Mouse (Mus musculus): ENCODE data around the gene Mepe. TPM values are rescaled to one million over a fixed set of nuclear protein-coding genes. Genes with fewer than 3 reads are reported as not detected.

Mepe gene
- total RNA-seq (2022): not detected

GRCm38 (mm10) chr5:104325029-104325428 is at the start of gene Mepe:
TSS of gene Mepe (plus strand) at chr5:104325329.
- DNase-seq (ENCODE audit: low spot score in 2 of 2): no peak

- no peak for DNase-seq (ENCODE audit: low spot score in 2 of 2)
Measured at GRCm38 (mm10) chr5:104294201-104294600, 30.9 kb upstream of the Mepe start.

GRCm38 (mm10) chr5:104298994-104299393 is 26.1 kb upstream of the Mepe start, which contains the start of gene Ibsp:
TSS of gene Ibsp (plus strand) at chr5:104299171.
- DNase-seq (ENCODE audit: low spot score in 2 of 2): no peak

DNA sequence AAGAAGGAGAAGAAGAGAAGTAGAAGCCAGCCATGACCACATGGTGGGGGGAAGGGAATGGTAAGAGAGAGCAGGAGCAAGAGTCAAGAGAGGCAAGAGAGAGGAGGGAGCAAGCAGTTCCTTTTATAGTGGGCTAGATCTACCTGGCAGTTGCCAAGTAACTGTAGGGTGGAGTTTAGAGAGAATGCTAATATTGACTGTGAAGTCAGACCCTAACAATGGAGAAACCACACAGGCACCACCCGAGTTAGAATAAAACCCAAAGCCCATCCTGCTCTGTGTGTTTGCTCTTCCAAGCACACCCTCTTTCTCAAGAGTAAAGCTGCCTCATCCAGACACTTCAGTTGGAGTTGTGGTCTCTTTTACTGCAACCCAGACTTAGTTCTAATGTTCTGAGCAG is 11.1 kb upstream of the Mepe start:
- no peak for DNase-seq (ENCODE audit: low spot score in 2 of 2)

DNA sequence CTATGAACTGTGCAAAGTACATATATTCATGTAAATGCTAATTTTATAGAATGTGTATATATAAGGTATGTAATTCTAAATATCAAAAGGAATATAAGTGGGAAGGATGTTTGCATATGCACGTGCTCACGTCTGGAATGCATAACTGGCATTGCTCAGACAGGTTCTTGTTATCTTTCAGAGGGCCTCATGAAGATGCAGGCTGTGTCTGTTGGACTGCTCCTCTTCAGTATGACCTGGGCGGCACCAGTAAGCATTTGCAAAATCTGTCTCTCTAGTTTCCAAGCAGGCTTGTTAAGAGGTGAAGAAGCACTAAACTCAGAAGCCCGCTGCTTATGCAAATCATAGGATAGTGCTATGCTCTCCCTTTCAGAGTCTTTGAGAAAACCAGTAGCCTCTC is 1.8 kb downstream of the Mepe start:
- no peak for DNase-seq (ENCODE audit: low spot score in 2 of 2)

DNA sequence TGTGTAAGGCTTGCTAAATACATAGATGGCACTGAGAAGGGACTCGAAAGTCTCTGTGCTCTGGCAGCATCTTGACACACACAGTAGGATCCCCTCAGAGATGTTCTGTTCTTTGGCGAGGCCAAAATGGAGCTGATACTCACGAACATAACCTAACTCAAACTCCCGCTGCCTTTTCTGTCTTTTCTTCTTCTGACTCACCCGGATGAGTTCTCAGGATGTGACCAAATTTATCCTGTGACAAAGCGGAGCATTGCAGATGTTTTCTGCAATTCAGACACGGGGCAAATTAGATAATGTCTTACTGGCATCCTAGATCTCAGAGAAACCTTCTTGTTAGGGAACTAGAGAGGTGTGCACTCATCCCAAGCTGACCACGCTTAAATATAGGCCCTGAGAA is 2.3 kb downstream of the Mepe start:
- DNase-seq (ENCODE audit: low spot score in 2 of 2): no peak

- no peak for DNase-seq (ENCODE audit: low spot score in 2 of 2)
Measured at GRCm38 (mm10) chr5:104327876-104328275, 2.7 kb downstream of the Mepe start.

GRCm38 (mm10) chr5:104328317-104328850 is 3.3 kb downstream of the Mepe start:
- DNase-seq (ENCODE audit: low spot score in 2 of 2): no peak

GRCm38 (mm10) chr5:104329381-104329780 is 4.3 kb downstream of the Mepe start:
- DNase-seq (ENCODE audit: low spot score in 2 of 2): no peak

DNA sequence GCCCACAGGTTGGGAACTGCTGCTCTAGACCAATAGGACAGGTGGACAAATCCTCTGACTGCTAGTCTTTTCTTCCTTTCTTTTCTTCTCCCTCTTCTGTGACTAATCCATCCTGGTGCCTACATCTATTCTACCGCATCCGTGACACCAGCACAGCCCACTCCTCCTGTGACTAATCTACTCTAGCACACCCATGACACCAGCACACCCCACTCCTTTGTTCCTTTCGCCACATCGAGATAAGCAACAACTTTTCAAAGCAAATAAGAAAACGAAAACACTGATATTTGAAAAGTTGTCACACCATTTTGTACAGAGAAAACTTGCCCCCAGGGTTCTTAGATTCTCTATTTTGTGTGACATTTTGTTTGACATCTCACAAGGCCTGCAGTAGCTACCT is 5.0 kb downstream of the Mepe start:
- DNase-seq (ENCODE audit: low spot score in 2 of 2): no peak

GRCm38 (mm10) chr5:104332296-104332695 is 7.2 kb downstream of the Mepe start:
- no peak for DNase-seq (ENCODE audit: low spot score in 2 of 2)

DNA sequence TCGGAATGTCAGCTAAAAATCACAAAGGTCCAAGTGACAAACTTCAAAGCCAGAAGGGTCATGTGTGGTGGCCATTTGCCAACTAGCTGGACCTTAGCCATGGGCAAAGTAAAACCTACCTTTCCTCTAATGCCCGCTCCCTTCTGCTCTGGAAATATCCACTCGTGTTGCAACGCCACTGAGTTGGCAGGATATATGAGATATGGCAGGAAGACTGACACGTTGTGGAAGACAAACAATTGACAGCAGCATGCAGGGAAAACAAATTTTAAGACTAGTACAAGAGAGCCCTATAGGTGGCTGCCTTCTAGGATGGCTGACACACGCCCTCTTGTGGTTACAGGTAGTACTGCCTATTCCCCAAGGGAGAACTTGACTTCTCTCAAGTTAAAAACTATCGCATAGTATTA is 8.1 kb downstream of the Mepe start:
- no peak for DNase-seq (ENCODE audit: low spot score in 2 of 2)

- no peak for DNase-seq (ENCODE audit: low spot score in 2 of 2)
Measured at GRCm38 (mm10) chr5:104333643-104334042, 8.5 kb downstream of the Mepe start.

DNA sequence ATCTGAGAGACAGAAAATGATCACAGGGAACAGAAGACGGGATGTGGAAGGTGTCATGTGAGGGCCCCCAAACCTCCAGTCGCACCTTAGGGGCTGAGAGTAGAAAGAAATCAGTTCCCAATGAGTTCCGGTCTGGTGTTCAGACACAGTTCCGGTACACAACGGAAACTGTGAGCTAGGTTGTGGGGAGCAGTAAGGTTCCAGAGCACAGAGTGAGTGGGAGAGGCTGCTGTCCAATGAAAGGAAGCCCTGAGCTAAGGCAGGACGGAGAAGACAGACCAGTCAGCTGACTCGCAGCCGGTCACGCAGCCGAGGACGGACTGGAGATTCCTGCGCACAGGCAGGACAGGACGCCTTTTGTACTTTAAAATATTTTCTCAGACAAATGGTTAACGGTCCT is 9.4 kb downstream of the Mepe start:
- DNase-seq (ENCODE audit: low spot score in 2 of 2): no peak

GRCm38 (mm10) chr5:104335962-104336361 is 10.8 kb downstream of the Mepe start:
- no peak for DNase-seq (ENCODE audit: low spot score in 2 of 2)

DNA sequence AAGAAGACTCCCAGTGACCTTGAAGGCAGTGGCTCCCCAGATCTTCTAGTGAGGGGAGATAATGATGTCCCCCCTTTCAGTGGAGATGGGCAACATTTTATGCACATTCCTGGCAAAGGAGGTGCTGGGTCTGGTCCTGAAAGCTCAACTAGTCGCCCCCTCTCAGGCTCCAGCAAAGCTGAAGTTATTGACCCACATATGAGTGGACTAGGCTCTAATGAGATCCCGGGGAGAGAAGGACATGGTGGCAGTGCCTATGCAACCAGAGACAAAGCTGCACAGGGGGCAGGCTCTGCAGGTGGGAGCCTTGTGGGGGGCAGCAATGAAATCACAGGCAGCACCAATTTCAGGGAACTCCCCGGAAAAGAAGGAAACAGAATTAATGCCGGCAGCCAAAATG is 12.4 kb downstream of the Mepe start:
- no peak for DNase-seq (ENCODE audit: low spot score in 2 of 2)

DNA sequence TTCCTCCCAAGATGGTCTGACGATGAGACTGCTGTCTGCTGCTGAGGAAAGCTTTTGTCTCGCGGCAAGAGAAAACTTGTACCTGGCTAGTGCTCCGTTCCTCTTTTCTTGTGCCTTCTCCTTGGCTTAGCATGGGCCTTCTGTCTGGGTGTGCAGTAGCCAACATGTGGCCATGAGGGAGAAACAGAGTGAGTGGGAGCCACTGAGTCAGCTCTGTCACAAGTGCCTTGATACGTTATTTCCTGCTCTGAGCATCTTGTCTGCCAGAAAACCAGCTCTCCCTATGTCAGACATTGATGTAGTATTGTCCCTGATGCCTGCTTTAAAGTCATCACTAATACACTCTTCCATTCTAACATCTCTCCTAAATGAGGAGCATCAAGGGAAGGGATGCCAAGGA is 13.9 kb downstream of the Mepe start:
- DNase-seq (ENCODE audit: low spot score in 2 of 2): peak in 1 of 2 experiments; percentile 50

- DNase-seq (ENCODE audit: low spot score in 2 of 2): no peak
Measured at GRCm38 (mm10) chr5:104339706-104340512, 14.8 kb downstream of the Mepe start.

- no peak for DNase-seq (ENCODE audit: low spot score in 2 of 2)
Measured at GRCm38 (mm10) chr5:104340513-104340829, 15.3 kb downstream of the Mepe start.

DNA sequence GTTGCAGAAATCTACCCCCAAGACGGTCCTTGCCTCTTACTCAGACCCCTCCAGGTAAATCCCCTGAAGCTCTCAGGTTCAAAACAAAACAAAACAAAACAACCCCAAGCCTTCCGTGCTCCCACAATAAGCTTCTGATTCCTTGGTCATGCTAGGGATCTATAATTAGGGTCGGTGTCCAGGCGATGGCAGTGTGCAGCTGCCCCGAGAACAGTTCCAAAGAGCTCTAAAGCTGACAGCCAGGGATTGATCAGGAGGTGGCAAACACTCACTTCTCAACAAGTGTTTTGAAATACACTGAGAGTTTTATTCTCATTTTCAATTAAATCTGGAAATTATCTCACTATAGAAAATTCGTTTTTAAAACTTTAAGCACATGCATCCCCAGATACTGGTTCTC is 17.8 kb downstream of the Mepe start:
- DNase-seq (ENCODE audit: low spot score in 2 of 2): no peak

DNA sequence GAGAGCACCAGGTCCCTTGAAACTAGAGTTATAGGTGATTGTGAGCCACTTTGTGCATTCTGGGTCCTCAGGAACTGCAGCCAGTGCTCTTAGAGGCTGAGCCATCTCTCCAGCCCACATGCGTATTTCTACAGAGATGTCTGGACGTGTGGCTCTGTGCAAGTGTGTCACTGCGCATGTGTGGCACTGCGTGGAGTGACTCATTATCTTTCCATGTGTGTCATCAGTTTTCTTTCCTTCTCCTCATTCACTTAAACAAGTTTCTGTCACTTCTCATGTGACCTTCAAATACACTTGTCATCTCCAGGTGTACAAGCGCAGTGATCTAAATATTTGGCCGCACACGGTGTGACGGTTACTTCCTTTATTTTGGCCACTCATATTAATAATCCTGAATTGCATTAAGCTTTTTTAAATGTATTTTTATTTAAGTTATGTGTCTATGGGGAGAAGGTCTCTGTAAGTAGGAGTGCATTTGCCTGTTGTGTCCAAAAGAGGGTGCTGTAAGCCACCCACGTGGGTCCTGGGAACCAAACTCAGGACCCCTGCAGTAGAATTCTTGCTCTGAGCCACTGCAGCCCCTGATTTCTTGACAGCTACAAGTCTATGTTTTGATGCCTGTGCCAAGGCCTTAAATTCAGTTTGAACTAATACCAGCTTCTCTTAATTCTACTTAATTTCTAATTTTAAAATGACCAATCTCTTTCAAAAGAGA is 19.6 kb downstream of the Mepe start:
- DNase-seq (ENCODE audit: low spot score in 2 of 2): no peak

DNA sequence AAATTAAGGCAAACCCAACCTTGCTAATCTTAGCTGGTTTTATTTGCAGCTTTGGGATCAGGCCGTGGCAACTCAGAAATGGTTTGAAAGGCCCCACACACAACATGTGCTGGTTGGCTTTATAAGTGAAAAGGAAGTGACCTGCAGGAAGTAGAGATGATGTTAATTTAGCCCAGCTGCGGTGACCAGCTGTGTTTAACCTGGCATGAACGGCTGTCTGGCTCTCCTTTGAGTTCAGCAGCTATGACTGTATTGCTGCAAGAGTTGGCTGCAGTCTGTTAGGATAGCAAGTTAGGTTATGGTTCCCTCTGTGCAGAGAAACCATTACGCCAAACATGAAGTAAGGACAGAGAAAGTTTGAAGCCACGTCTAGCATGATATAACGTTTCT is 20.1 kb downstream of the Mepe start:
- DNase-seq (ENCODE audit: low spot score in 2 of 2): no peak

DNA sequence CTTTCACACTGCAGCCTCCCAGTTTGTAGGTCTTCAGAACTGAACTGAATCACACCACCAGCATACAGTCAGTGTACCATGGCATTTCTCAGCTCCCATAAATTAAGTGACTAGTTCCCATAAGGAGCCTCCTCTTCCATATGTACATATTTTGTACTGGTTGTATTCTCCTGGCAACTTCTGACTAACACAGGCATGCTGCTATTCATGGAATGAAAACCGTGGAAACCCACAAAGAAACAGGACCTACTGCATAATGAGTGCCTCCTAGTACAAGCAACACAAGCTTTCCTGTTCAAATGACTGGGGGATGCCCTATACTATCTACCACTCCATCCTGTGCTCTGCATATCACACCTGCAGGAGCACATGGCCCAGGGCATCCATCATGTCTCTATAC is 25.9 kb downstream of the Mepe start:
- no peak for DNase-seq (ENCODE audit: low spot score in 2 of 2)
